Mouse (Mus musculus) embryonic facial prominence, embryonic 15.5 days (tissue): ENCODE measurements around the gene Rap1gap2. TPM values are rescaled to one million over a fixed set of nuclear protein-coding genes. Genes with fewer than 3 reads are reported as not detected.

Experiments used
- ATAC-seq: fragments of 200-750 bp; cut with Nextera tagmentation; 2 replicates; pipeline ENCODE4 v1.8.0; 2017; ENCODE audit warnings: low read depth, moderate TSS enrichment; ENCODE audit not compliant: insufficient number of reproducible peaks, low FRiP score, low TSS enrichment
- H3K27ac ChIP-seq: fragments of 300-500 bp; sonication (generic); replicated peaks from 2 replicates; pipeline ENCODE4 v1.5.1; 2015; ENCODE audit warnings: mild to moderate bottlenecking, inconsistent platforms
- H3K27me3 ChIP-seq: fragments of 300-500 bp; sonication (generic); 2 replicates; pipeline ENCODE4 v1.6.1; 2015; ENCODE audit warnings: inconsistent platforms
- H3K36me3 ChIP-seq: fragments of 300-500 bp; sonication (generic); 2 replicates; pipeline ENCODE4 v1.6.1; 2015; ENCODE audit warnings: mild to moderate bottlenecking, inconsistent platforms
- H3K4me1 ChIP-seq: fragments of 300-500 bp; sonication (generic); 2 replicates; pipeline ENCODE4 v1.6.1; 2015; ENCODE audit warnings: inconsistent platforms
- H3K4me2 ChIP-seq: fragments of 300-500 bp; sonication (generic); replicated peaks from 2 replicates; pipeline ENCODE4 v1.6.1; 2015; ENCODE audit warnings: mild to moderate bottlenecking, inconsistent platforms
- H3K4me3 ChIP-seq: fragments of 300-500 bp; sonication (generic); replicated peaks from 2 replicates; pipeline ENCODE4 v1.5.1; 2015; ENCODE audit warnings: mild to moderate bottlenecking, inconsistent platforms
- H3K9ac ChIP-seq: fragments of 300-500 bp; sonication (generic); 2 replicates; pipeline ENCODE4 v1.6.1; 2015; ENCODE audit warnings: inconsistent platforms
- H3K9me3 ChIP-seq: fragments of 300-500 bp; sonication (generic); replicated peaks from 2 replicates; pipeline ENCODE4 v1.6.1; 2016; ENCODE audit warnings: inconsistent platforms
- WGBS: fragments of 180-500 bp; shearing (Covaris S2); methylation state at CpG from one replicate; pipeline ENCODE4 v1.1.7; 2015; 5-methylcytosine and 5-hydroxymethylcytosine counted together
- polyA plus RNA-seq: library from polyadenylated mRNA; unstranded; fragments of >200 nt; fragmentation: Nextera tagmentation; extraction: Ambion mirVana; gene quantifications from 2 replicates; pipeline ENCODE4 v1.2.1, GENCODE M21; 2015

Rap1gap2 gene
- polyA plus RNA-seq, 1 experiment from 2014 or later = 3.5 TPM

- WGBS = 71% methylated on average over 4 of the region's 4 CpGs
These were observed 191.1 kb downstream of the Rap1gap2 start for GRCm38 (mm10) chr11:74419601-74420000.

GRCm38 (mm10) chr11:74415736-74416135, 195.0 kb downstream of the Rap1gap2 start:
- Histone ChIP-seq H3K4me1 (0 out of 2 replicates have a peak, but pooled peaks cover under 1% of the 10 kb centered on the region), H3K27me3 (no peaks in the 10 kb centered on the region), H3K9me3 (no peaks in the 10 kb centered on the region), H3K36me3 (no peaks in the 10 kb centered on the region), H3K9ac (no peak overlapping the region), H3K4me2 (no peak overlapping the region), H3K27ac (no peak overlapping the region), H3K4me3 (no peak overlapping the region)
- no peak for ATAC-seq
- WGBS = 54% methylated on average over 12 of the region's 12 CpGs

More at GRCm38 (mm10) chr11:74419601-74420000, 191.1 kb downstream of the Rap1gap2 start:
- Histone ChIP-seq H3K4me3 (no peak overlapping the region), H3K9ac (no peak overlapping the region), H3K9me3 (no peaks in the 10 kb centered on the region), H3K4me2 (no peak overlapping the region), H3K27me3 (no peaks in the 10 kb centered on the region), H3K4me1 (no peaks in the 10 kb centered on the region), H3K36me3 (no peaks in the 10 kb centered on the region), H3K27ac (no peak overlapping the region)
- ATAC-seq = peak; percentile 24; the same call in 1 of the 2 replicates

- Histone ChIP-seq H3K9ac (no peak overlapping the region), H3K36me3 (no peaks in the 10 kb centered on the region), H3K4me1 (peaks cover 15% of the 10 kb centered on the region), H3K4me2 (no peak overlapping the region), H3K9me3 (no peaks in the 10 kb centered on the region), H3K27me3 (no peaks in the 10 kb centered on the region), H3K4me3 (no peak overlapping the region), H3K27ac (no peak overlapping the region)
- ATAC-seq = no peak
- WGBS = 70% methylated on average over 9 of the region's 9 CpGs
These were observed 196.6 kb downstream of the Rap1gap2 start for GRCm38 (mm10) chr11:74414112-74414511.

GRCm38 (mm10) chr11:74413449-74413972, 197.2 kb downstream of the Rap1gap2 start:
- Histone ChIP-seq H3K9ac (no peak overlapping the region), H3K27ac (no peak overlapping the region), H3K27me3 (no peaks in the 10 kb centered on the region), H3K4me1 (peaks cover 21% of the 10 kb centered on the region), H3K9me3 (no peaks in the 10 kb centered on the region), H3K4me3 (no peak overlapping the region), H3K36me3 (no peaks in the 10 kb centered on the region), H3K4me2 (no peak overlapping the region)
- WGBS = 63% methylated on average over 3 of the region's 3 CpGs
- no peak for ATAC-seq

DNA sequence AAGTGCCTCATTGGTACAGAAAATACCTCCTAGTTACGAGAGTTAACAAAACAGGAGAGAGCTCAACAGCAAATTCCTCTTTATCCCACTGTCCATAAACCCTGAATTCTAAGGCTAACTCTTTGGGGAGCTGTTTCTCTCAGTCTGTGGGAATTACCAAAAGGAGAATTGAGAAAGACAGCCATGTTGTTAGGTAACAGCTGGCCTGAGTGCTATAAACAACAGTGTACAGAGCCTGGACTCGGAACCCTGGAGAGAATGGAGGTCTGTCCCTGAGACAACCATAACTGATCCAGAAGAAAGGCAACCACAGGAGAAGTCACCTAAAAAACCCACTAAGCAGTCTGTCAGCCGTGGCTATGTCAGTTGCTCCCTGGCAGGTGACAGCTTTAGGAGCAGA, 198.3 kb downstream of the Rap1gap2 start:
- H3K27ac ChIP-seq = no peak overlapping the region
- H3K9me3 ChIP-seq = no peaks in the 10 kb centered on the region
- no peak overlapping the region for H3K9ac ChIP-seq
- peaks cover 23% of the 10 kb centered on the region for H3K4me1 ChIP-seq
- 81% methylated on average over 3 of the region's 3 CpGs for WGBS
- no peaks in the 10 kb centered on the region for H3K36me3 ChIP-seq
- H3K27me3 ChIP-seq = no peaks in the 10 kb centered on the region
- H3K4me2 ChIP-seq = no peak overlapping the region
- H3K4me3 ChIP-seq = no peak overlapping the region
- no peak for ATAC-seq

DNA sequence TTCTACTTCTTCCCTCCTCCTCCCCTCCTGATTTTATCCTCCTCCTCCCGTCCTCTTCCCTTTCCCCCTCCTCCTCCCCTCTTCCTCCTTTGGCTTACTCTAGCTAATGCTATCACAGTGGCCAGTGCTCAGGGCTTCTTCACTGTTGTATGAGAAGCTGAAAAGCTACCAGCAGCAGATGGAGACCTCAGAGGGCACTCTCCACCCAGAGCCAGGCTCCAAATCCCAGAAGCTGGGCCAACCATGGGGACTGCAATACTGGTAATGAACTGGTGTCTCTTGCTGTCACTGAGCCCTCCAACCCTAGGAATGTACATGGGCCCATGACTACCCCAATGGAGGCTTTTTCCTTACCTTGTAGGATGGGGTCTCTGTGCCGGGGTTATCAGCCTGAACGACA, 198.8 kb downstream of the Rap1gap2 start:
- no peaks in the 10 kb centered on the region for H3K36me3 ChIP-seq
- H3K4me2 ChIP-seq = no peak overlapping the region
- no peak overlapping the region for H3K4me3 ChIP-seq
- H3K9ac ChIP-seq = no peak overlapping the region
- 65% methylated on average over 3 of the region's 3 CpGs for WGBS
- no peaks in the 10 kb centered on the region for H3K9me3 ChIP-seq
- H3K4me1 ChIP-seq = peaks cover 23% of the 10 kb centered on the region
- no peaks in the 10 kb centered on the region for H3K27me3 ChIP-seq
- H3K27ac ChIP-seq = no peak overlapping the region
- no peak for ATAC-seq

DNA sequence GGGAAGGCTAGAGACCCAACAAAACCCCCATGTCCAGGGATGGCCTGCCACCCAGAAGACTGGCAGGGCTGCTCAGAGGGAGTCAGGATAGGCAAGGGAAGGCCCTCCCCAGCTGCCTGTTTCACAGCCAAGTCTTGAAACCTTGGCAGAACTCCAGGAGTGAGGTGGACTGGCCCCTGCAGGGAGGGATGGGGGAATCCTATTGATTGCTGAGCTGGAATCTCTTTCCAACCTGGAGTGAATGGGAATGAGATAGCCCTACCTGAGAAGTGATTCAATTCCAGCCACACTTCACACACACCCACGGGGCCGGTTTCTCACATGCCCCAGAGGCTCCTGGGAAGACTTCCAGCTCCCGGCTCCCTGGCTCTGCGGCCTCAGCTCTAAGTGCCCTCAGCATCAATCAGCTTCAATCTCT, 200.9 kb downstream of the Rap1gap2 start:
- Histone ChIP-seq H3K4me3 (no peak overlapping the region), H3K4me1 (peaks cover 23% of the 10 kb centered on the region), H3K9ac (no peak overlapping the region), H3K4me2 (no peak overlapping the region), H3K36me3 (no peaks in the 10 kb centered on the region), H3K27me3 (no peaks in the 10 kb centered on the region), H3K9me3 (no peaks in the 10 kb centered on the region), H3K27ac (no peak overlapping the region; the same call in 1 of the 2 replicates)
- peak; percentile 48; the same call in 1 of the 2 replicates for ATAC-seq
- 45% methylated on average over 4 of the region's 4 CpGs for WGBS

GRCm38 (mm10) chr11:74409447-74409754, 201.3 kb downstream of the Rap1gap2 start:
- Histone ChIP-seq H3K9ac (no peak overlapping the region), H3K4me2 (no peak overlapping the region), H3K9me3 (no peaks in the 10 kb centered on the region), H3K27me3 (no peaks in the 10 kb centered on the region), H3K4me1 (peaks cover 23% of the 10 kb centered on the region), H3K4me3 (no peak overlapping the region), H3K27ac (no peak overlapping the region; the same call in 1 of the 2 replicates), H3K36me3 (no peaks in the 10 kb centered on the region)
- 49% methylated on average over 5 of the region's 5 CpGs for WGBS
- ATAC-seq = no peak

GRCm38 (mm10) chr11:74408587-74409446, 201.9 kb downstream of the Rap1gap2 start:
- Histone ChIP-seq H3K4me3 (no peak overlapping the region), H3K4me1 (peaks cover 23% of the 10 kb centered on the region), H3K4me2 (no peak overlapping the region), H3K9ac (no peak overlapping the region), H3K9me3 (no peaks in the 10 kb centered on the region), H3K36me3 (no peaks in the 10 kb centered on the region), H3K27ac (peak overlapping the region; percentile 22; the same call in 1 of the 2 replicates), H3K27me3 (no peaks in the 10 kb centered on the region)
- WGBS = 50% methylated on average over 4 of the region's 4 CpGs
- peak; percentile 48; the same call in 1 of the 2 replicates for ATAC-seq

GRCm38 (mm10) chr11:74405201-74405600, 205.5 kb downstream of the Rap1gap2 start:
- Histone ChIP-seq H3K4me3 (no peak overlapping the region), H3K9me3 (no peaks in the 10 kb centered on the region), H3K27ac (no peak overlapping the region), H3K4me1 (peaks cover 18% of the 10 kb centered on the region), H3K27me3 (no peaks in the 10 kb centered on the region), H3K36me3 (no peaks in the 10 kb centered on the region), H3K9ac (no peak overlapping the region), H3K4me2 (no peak overlapping the region)
- no peak for ATAC-seq
- 61% methylated on average over 7 of the region's 7 CpGs for WGBS

DNA sequence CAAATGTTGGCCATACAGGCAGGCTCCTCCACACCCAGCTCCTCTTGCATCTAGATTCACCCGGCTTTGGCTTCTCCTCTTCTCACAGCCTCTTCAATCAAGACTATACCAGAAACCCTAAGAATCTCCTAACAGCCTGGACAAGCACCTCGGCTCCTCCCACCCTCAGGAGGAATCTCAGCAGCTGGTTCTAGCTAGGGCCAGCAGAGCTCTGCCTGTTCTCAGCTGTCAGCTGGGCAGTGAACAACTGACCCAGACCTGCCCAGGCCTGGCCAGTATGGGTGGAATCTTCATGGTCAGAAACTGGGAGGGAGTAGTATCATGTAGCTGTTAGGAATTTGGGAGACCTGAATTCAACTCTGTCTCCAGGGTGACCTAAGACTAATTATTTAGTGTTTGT, 206.5 kb downstream of the Rap1gap2 start:
- ATAC-seq = no peak
- H3K36me3 ChIP-seq = no peaks in the 10 kb centered on the region
- 53% methylated on average over 2 of the region's 2 CpGs for WGBS
- no peaks in the 10 kb centered on the region for H3K9me3 ChIP-seq
- H3K27me3 ChIP-seq = no peaks in the 10 kb centered on the region
- H3K4me3 ChIP-seq = no peak overlapping the region
- no peak overlapping the region for H3K27ac ChIP-seq
- H3K9ac ChIP-seq = no peak overlapping the region
- peaks cover 9% of the 10 kb centered on the region for H3K4me1 ChIP-seq
- H3K4me2 ChIP-seq = no peak overlapping the region
